Mouse (Mus musculus) megakaryocyte, adult 5-6 weeks (primary cell): ENCODE measurements around the gene Fbxw5. TPM values are rescaled to one million over a fixed set of nuclear protein-coding genes. Genes with fewer than 3 reads are reported as not detected.
A peak's percentile ranks its signal among the peaks of the same experiment; 100 is the strongest.
"Not testable (repeated sequence)": the region's sequence is repeated elsewhere in the genome, so short reads cannot be mapped to it uniquely, and the experiment has no call there.

Source experiments
- ATAC-seq: 2 replicates; pipeline ENCODE4 v1.8.0; 2016; ENCODE audit warnings: mild to moderate bottlenecking, inconsistent platforms; ENCODE audit not compliant: poor library complexity, severe bottlenecking
- total RNA-seq, 2 experiments: library from RNA; stranded (forward) in 1 of 2; stranded (reverse) in 1 of 2; fragments of 153-499, 151-499 nt in 1 of 2; fragments of 221-1000, 200-1000 nt in 1 of 2; gene quantifications; 2 replicates each; pipeline versions ENCODE4 v1.2.3 to v1.2.4; 2015 to 2017

Fbxw5 gene
- total RNA-seq, 2 experiments from 2014 or later, result 15.5 to 32.3 TPM

- no peak for ATAC-seq
Observed at GRCm38 (mm10) chr2:25505860-25506259, 5.3 kb downstream of the Fbxw5 start.

- peak; percentile 51; the same call in 1 of the 2 replicates for ATAC-seq
Observed at GRCm38 (mm10) chr2:25506964-25507363, 6.4 kb downstream of the Fbxw5 start.

- ATAC-seq, result no peak
Observed at GRCm38 (mm10) chr2:25509912-25510311, 9.4 kb downstream of the Fbxw5 start.

- no peak for ATAC-seq
Observed at GRCm38 (mm10) chr2:25526510-25527302, 26.2 kb downstream of the Fbxw5 start.

- no peak for ATAC-seq
Observed at GRCm38 (mm10) chr2:25533707-25534106, 33.2 kb downstream of the Fbxw5 start.

- ATAC-seq, result peak; percentile 56
Observed at GRCm38 (mm10) chr2:25534178-25534865, 33.8 kb downstream of the Fbxw5 start.

- no peak for ATAC-seq
Observed at GRCm38 (mm10) chr2:25534866-25535182, 34.3 kb downstream of the Fbxw5 start.

- ATAC-seq, result no peak
Observed at GRCm38 (mm10) chr2:25536531-25536930, 36.0 kb downstream of the Fbxw5 start.

GRCm38 (mm10) chr2:25540541-25540948 lies 40.0 kb downstream of the Fbxw5 start:
- ATAC-seq, result no peak

- no peak for ATAC-seq
Observed at GRCm38 (mm10) chr2:25541644-25542367, 41.3 kb downstream of the Fbxw5 start.

- peak; percentile 34 for ATAC-seq
Observed at GRCm38 (mm10) chr2:25545996-25546810, 45.7 kb downstream of the Fbxw5 start.

GRCm38 (mm10) chr2:25546811-25547491 lies 46.4 kb downstream of the Fbxw5 start, which contains the start of gene Traf2:
Traf2 (minus strand) TSS chr2:25546940.
- ATAC-seq, result peak; percentile 98

- ATAC-seq, result no peak
Observed at GRCm38 (mm10) chr2:25549021-25549991, 48.8 kb downstream of the Fbxw5 start.

GRCm38 (mm10) chr2:25551186-25551585 lies 50.6 kb downstream of the Fbxw5 start:
- no peak for ATAC-seq

- ATAC-seq, result not testable (repeated sequence)
Observed at GRCm38 (mm10) chr2:25553171-25553786, 52.7 kb downstream of the Fbxw5 start.
